Mouse (Mus musculus) kidney, postnatal 10 days (tissue): ENCODE results near the gene Tnk2.
A peak's percentile ranks its signal among the peaks of the same experiment; 100 is the strongest.

ENCODE experiments used
- DNase-seq: peaks from one replicate; pipeline ENCODE4 v3.0.0; 2021; ENCODE audit warnings: mixed read lengths

Tnk2 gene

GRCm38 (mm10) chr16:32680806-32681205, 37.1 kb downstream of the Tnk2 start:
- DNase-seq: no peak

GRCm38 (mm10) chr16:32682194-32682593, 38.5 kb downstream of the Tnk2 start:
- DNase-seq: peak; percentile 91

- no peak for DNase-seq
Measured at GRCm38 (mm10) chr16:32682841-32683240, 39.2 kb downstream of the Tnk2 start.

DNA sequence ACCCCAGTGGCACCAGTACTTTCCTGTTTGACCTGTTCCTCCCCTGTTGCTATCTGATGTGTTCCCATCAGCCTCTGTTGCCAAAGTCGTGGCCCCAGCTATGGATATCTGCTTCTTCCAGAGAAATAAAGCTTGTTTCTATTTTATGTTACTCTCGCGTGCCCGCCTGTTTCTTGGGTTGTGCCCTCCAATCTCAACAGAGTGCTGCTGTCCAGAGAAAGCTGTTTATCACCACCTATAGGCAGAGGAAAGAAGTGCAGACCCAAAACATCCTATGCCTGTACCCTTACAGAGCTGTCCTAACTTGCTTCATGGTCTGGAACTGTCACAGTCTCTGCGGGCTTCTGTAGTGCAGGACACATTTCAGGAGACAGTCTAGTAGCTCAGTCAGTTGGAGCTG, 39.7 kb downstream of the Tnk2 start:
- no peak for DNase-seq

GRCm38 (mm10) chr16:32685405-32685804, 41.7 kb downstream of the Tnk2 start:
- DNase-seq: no peak

GRCm38 (mm10) chr16:32685998-32686397, 42.3 kb downstream of the Tnk2 start:
- DNase-seq: no peak

DNA sequence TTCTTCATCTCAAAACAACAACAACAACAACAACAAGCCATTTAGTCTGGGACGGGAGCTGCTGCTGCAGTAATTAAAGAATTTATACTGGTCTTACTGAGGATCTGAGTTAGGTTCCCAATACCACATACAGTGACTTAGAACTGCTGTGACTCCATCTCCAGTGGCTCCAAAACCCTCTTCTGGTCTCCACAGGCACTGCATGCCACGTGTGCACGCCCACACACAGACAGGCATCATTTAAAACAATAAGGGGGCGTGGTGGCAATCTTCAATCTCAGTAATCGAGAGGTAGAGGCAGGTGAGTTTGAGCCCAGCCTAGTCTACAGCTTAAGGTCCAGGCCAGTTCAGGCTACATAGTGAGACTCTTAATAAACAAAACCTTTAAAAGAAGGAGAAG, 43.5 kb downstream of the Tnk2 start:
- no peak for DNase-seq

DNA sequence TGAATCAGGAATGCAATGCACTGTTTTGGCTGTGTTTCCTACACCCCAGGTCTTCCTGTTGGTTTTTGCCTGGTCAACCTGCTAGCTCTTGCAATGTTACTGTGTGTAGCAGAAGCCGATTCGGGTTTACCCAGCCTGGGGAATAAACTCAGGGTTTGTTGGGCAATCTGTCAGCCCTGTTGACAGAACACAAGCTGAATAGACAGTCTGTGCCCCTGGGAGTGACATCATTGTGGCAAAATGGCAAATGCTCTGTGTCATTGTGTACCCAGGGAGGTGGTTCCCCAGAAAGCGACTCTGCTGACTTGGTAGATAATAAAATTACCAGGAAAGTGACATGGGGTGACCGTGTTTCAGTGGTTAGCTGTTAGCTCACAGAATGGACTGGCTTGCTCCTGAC, 45.1 kb downstream of the Tnk2 start:
- no peak for DNase-seq

DNA sequence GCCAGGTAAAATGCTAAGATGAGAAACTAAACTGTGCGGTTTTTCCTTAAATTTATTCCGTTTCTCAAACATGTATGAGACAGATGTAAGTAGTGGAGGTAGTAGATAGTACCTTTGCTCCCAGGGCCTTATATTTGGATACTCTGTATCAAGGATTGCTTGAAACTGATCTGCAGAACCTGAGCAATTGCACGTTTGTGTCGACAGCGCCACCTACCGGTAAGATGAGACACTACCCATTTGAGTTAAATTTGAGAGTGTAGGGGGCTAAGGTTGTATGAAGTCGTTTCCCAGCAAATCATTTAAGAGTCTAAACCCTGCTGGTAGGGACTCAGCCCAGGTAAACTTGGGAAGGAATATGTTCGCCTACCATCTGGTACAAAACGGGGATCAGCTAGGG, 45.8 kb downstream of the Tnk2 start:
- peak; percentile 84 for DNase-seq

GRCm38 (mm10) chr16:32696841-32697464, 53.3 kb downstream of the Tnk2 start:
- DNase-seq: no peak

GRCm38 (mm10) chr16:32697665-32698446, 54.2 kb downstream of the Tnk2 start:
- no peak for DNase-seq

- no peak for DNase-seq
Measured at GRCm38 (mm10) chr16:32698550-32698949, 54.9 kb downstream of the Tnk2 start.

DNA sequence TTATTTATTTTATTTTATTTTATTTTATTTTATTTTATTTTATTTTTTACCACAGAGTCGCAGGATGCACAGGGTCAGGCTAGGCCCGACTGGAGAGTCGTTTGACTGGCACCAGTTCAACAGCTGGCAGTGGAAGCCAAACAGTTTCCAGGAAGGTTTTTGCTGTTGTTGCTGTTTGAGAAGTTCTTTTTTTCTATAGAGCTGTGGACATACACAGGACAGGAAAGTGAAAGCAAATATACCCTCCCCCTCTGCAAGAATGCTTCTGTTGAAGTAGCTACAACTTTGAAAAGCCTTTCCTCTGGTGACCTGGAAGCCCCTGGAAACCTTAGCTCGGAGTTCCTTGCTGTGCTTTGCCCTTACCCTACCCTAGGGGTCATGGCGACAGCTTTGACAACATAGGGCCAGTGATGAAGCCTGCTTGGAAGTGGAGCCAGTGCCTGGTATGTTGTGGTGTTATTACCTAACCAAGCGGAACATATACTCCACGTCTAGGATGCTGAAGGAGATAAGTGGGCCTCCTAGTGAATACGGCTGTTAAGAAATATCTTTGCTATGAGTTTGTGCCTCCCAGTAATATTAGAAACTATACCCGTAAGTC, 59.7 kb downstream of the Tnk2 start:
- DNase-seq: peak; percentile 55

GRCm38 (mm10) chr16:32705606-32706005, 61.9 kb downstream of the Tnk2 start:
- no peak for DNase-seq

DNA sequence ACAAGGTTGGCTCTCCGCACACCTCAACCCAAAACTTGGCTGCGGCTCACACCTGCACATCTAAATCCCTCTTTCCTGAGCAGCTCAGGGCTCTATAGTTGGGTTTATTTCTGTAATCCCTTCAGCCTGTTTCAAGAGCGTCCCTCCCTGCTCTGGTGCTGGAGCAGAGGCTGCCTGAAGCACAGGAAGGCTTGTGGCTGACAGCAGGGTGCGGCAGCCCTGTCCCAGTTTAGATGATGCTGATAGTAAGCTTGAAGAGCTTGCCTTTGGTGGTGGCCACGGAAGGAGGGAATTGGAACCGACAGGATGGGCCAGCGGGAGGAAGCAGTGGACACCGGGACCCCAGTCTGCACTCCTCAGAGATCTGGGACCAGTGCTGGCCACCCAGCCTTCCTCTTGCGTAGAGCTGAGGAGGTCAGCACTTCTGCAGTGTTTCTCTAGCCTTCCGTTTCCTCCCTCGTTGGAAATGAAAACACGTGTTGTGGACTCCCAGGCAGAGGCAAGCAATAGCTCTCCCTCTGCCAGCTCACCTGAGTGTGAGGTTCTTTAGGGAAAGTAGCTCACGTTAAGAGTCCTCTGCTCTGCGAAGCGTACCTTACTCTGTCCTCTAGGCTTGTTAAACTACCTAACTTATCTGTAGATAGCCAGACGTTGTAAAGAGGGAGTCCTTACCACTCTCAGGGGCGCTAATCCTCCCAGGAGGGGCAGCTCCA, 63.6 kb downstream of the Tnk2 start:
- no peak for DNase-seq

GRCm38 (mm10) chr16:32707824-32708456, 64.3 kb downstream of the Tnk2 start:
- no peak for DNase-seq

DNA sequence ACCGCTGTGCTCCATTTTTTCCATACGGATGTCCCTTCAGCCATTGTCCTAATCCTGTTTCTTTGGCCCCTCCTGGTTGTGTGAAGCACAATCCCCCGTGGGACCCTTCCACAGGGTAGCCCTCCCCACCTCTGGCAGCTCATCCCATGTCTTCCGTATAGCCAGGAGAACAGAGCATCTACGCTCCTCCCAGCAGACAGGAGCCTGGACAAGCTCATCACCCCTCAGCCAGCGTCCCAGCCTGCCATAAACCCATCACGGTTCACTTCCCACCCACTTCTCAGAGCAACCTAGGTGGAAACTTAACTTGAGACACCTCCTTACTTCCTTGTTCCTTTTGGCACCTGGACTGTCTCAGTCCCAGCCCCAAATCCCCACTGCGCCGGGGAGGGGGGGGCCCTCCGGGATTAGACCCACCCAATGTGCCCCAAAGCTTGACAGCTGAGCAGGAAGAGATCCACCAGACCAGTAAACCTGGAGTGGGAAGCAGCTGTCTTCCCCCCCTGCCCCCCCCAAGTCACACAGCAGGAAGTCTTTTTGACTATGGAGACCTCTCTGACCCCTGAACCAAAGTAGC, 64.9 kb downstream of the Tnk2 start:
- no peak for DNase-seq

DNA sequence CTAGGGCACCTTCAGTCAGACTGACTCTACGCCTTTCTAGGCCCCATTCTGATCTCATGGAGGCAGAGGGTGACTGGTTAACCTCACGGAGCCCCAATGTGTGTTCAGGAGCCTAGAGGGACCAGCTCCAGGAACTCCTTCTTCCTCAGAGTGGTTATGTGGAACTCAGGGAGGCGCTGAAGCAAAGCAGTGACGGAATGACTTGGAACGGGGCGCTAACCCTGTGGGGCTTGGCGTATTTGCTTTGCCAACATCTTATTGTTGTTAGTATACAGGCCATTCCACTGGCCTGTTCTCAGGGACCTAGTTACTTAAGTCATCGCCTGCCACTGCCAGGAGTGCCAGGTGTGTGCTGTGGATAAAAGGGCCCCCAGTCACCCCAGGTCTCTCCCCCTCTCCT, 65.4 kb downstream of the Tnk2 start:
- no peak for DNase-seq

- DNase-seq: no peak
Measured at GRCm38 (mm10) chr16:32710426-32711070, 66.9 kb downstream of the Tnk2 start.

DNA sequence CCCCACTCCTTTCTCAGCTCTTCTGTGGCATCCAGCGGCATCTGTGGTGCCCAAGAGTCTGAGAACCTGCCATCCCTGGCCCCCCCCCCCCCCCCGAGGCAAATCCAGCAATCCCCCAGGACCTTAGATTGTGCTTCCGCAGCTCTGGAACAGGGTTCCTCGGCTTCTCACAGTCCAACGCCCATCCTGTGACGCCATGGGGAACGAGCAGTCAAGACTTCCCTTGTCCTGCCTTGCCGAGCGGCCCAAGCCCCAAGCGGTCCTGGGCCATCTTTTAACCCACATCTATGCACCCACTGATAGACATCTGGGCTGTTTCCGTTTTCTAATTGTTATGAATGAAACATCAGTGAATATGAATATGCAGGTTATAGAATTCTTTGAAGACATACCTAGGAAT, 68.5 kb downstream of the Tnk2 start:
- DNase-seq: no peak

DNA sequence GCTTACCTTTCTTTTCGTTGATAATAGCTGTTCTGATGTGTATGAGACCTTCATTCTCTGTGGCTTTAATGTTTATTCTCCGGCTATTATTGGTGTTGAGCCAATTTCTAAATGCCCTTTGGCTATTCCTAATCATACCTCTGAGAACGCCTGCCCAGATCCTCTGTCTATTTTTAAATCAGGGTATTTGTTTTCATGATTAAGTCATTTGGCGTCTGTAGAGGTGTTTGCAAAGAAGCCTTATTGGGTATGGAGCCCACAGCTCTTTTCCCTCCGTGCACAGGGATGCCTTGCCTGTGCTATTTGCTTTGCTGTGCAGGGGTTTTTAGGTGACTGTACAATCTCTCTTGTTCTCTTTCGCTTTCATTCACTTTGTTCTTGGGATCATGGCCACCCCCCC, 69.9 kb downstream of the Tnk2 start:
- DNase-seq: no peak

DNA sequence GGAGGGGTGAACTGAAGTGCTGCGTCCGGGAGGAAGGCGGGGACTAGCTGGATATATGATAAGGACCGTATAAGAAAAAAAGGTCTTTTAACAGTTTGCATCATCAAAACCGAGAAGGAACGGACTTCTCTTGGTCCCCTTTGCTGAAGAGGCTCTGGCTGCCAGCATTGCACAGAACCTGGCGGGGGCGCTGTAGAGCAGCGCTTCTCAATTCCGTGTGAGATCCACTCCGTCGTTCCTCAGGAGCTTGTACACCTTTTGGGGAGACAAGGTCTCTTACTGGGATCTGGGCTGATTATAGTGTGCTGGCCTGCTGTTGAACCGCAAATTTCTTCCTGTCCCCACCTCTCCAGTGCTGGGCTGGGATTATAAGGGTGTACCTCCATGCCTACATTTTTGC, 71.7 kb downstream of the Tnk2 start:
- no peak for DNase-seq
